Mouse (Mus musculus) kidney, adult 2 months (tissue): ENCODE results near the gene Cyb5r2.

Experiments used
- CTCF ChIP-seq: fragments of 200-500 bp; conservative IDR thresholded peaks from 2 replicates; pipeline ENCODE4 v1.5.1; 2011; ENCODE audit warnings: low read depth, mild to moderate bottlenecking, control low read depth, low read length, moderate library complexity, mixed read lengths; ENCODE audit not compliant: insufficient read depth, insufficient read length
- POLR2A ChIP-seq: fragments of 200-500 bp; IDR thresholded peaks from one replicate; pipeline ENCODE4 v1.6.1; 2011; ENCODE audit warnings: low read depth, low read length, control low read depth

DNA sequence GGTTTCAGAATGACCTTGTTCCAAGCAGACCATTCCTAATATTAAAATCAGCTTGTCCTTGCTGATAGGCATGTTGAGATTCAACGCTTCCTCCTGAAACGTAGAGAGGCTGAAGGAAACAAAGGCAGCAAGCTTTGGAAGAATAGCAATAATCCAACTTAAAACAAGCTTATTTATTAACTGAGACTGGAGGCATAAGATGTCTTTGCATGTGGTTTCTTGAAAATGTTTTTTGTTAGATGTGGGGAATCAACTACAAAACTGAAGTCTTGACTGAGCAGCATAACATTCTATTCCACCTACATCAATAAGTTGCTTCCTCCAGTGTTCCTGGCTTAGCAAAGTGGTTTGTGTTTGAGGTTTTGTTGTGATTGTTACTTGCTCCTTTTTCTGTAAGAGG is 43.3 kb upstream of the Cyb5r2 start, which contains the start of gene Ovch2:
- TF ChIP-seq POLR2A: no peak
- TF ChIP-seq CTCF: no peak
